Mouse (Mus musculus) cerebellum, adult 11-12 months (tissue): ENCODE measurements at regions not wholly inside any gene's neighbourhood (a gene's known extent, or its start where the extent isn't known, plus 50 kb on each side); places are given as distances from the start of the nearest gene placed in this dataset.

Source experiments
- DNase-seq: peaks from one replicate; pipeline ENCODE4 v3.0.0; 2022

GRCm38 (mm10) chr2:45171520-45172173 is 54.5 kb upstream of the Zeb2 start:
- no peak for DNase-seq

- no peak for DNase-seq
Observed at GRCm38 (mm10) chr2:45170272-45170671, 53.1 kb upstream of the Zeb2 start.

GRCm38 (mm10) chr2:45169429-45170070 is 52.4 kb upstream of the Zeb2 start:
- DNase-seq: no peak

- no peak for DNase-seq
Observed at GRCm38 (mm10) chr2:45168606-45169005, 51.4 kb upstream of the Zeb2 start.
